Mouse (Mus musculus) stomach, postnatal 0 days (tissue): ENCODE data around the gene Coro6. TPM values are rescaled to one million over a fixed set of nuclear protein-coding genes. Genes with fewer than 3 reads are reported as not detected.

Experiments
- ATAC-seq: fragments of 200-750 bp; cut with Nextera tagmentation; 2 replicates; pipeline ENCODE4 v1.8.0; 2017; ENCODE audit not compliant: low FRiP score, low TSS enrichment
- DNase-seq: peaks from one replicate; pipeline ENCODE4 v3.0.0-alpha.2; 2016; ENCODE audit warnings: low spot score
- H3K27ac ChIP-seq: fragments of 300-500 bp; sonication (generic); replicated peaks from 2 replicates; pipeline ENCODE4 v1.5.1; 2014; ENCODE audit warnings: mild to moderate bottlenecking, control low read depth
- H3K27me3 ChIP-seq: fragments of 300-500 bp; sonication (generic); 2 replicates; pipeline ENCODE4 v1.6.1; 2014; ENCODE audit warnings: low read length; ENCODE audit not compliant: control insufficient read depth, insufficient read depth
- H3K36me3 ChIP-seq: fragments of 300-500 bp; sonication (generic); 2 replicates; pipeline ENCODE4 v1.6.1; 2014; ENCODE audit warnings: low read length, mixed read lengths; ENCODE audit not compliant: control insufficient read depth, insufficient read depth
- H3K4me1 ChIP-seq: fragments of 300-500 bp; sonication (generic); replicated peaks from 2 replicates; pipeline ENCODE4 v1.6.1; 2014; ENCODE audit warnings: antibody characterized with exemption; ENCODE audit not compliant: control insufficient read depth, insufficient read depth
- H3K4me2 ChIP-seq: fragments of 300-500 bp; sonication (generic); replicated peaks from 2 replicates; pipeline ENCODE4 v1.6.1; 2014; ENCODE audit warnings: low read depth, mild to moderate bottlenecking, control low read depth, moderate library complexity
- H3K4me3 ChIP-seq: fragments of 300-500 bp; sonication (generic); 2 replicates; pipeline ENCODE4 v1.5.1; 2014; ENCODE audit warnings: low read depth, low read length, control low read depth
- H3K9ac ChIP-seq: fragments of 300-500 bp; sonication (generic); 2 replicates; pipeline ENCODE4 v1.6.1; 2014; ENCODE audit warnings: mild to moderate bottlenecking, low read length, control low read depth, mixed read lengths
- H3K9me3 ChIP-seq: fragments of 300-500 bp; sonication (generic); 2 replicates; pipeline ENCODE4 v1.6.1; 2016; ENCODE audit warnings: low read length; ENCODE audit not compliant: control insufficient read depth
- CTCF ChIP-seq: IDR thresholded peaks from 2 replicates; pipeline ENCODE4 v1.5.1; 2016; ENCODE audit warnings: antibody characterized with exemption, low read depth, mild to moderate bottlenecking, moderate library complexity
- EP300 ChIP-seq: optimal IDR thresholded peaks from 2 replicates; pipeline ENCODE3; 2016; ENCODE audit warnings: antibody characterized with exemption
- WGBS: fragments of 180-500 bp; shearing (Covaris S2); extraction: QIAGEN DNeasy Blood & Tissue Kit; methylation state at CpG from one replicate; pipeline ENCODE4 v1.1.7; 2014; 5-methylcytosine and 5-hydroxymethylcytosine counted together
- polyA plus RNA-seq: library from polyadenylated mRNA; unstranded; fragments of >200 nt; fragmentation: Nextera tagmentation; extraction: Ambion mirVana; gene quantifications from 2 replicates; pipeline ENCODE4 v1.2.1, GENCODE M21; 2015

Coro6 gene
- polyA plus RNA-seq, 1 experiment from 2014 or later, result 0.11 TPM

- peaks cover 8% of the 10 kb centered on the region for H3K36me3 ChIP-seq
- no peaks in the 10 kb centered on the region for H3K27me3 ChIP-seq
- H3K4me3 ChIP-seq, result no peak overlapping the region
- WGBS, result 92% methylated on average over 14 of the region's 14 CpGs
- no peak overlapping the region for H3K27ac ChIP-seq
- TF ChIP-seq EP300, result no peak
- no peak for TF ChIP-seq CTCF
- no peak; the same call in 1 of the 2 replicates for ATAC-seq
- H3K4me2 ChIP-seq, result no peak overlapping the region
- no peaks in the 10 kb centered on the region for H3K9me3 ChIP-seq
- H3K4me1 ChIP-seq, result no peaks in the 10 kb centered on the region
- H3K9ac ChIP-seq, result no peak overlapping the region
- DNase-seq, result no peak
Observed at GRCm38 (mm10) chr11:77476216-77476615, 14.0 kb downstream of the Coro6 start.

DNA sequence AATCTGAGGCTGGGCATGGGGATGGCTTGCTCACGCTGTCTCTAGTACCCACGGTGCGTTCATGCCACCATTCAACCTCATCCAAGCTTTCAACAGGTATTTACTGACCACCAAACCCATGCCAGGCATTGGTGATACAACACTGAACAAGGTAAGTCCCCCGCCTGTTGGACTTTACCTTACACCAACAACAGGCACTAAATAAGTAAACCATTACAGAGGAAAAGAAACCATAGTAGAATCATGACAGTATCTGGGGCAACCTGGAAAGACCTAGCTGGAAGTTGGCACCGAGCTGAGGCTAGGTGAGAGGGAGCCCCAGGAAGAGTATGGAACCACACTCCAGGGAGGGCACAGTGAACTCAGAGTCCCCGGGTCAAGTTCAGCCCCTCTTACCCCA is 14.7 kb downstream of the Coro6 start:
- Histone ChIP-seq H3K4me2 (no peak overlapping the region), H3K4me3 (no peak overlapping the region), H3K9ac (no peak overlapping the region), H3K27me3 (no peaks in the 10 kb centered on the region), H3K4me1 (no peaks in the 10 kb centered on the region), H3K27ac (no peak overlapping the region), H3K9me3 (no peaks in the 10 kb centered on the region), H3K36me3 (peaks cover 5% of the 10 kb centered on the region; the same call in 1 of the 2 replicates)
- ATAC-seq, result no peak
- WGBS, result 87% methylated on average over 6 of the region's 6 CpGs
- DNase-seq, result no peak
- TF ChIP-seq EP300 (no peak), CTCF (no peak)

DNA sequence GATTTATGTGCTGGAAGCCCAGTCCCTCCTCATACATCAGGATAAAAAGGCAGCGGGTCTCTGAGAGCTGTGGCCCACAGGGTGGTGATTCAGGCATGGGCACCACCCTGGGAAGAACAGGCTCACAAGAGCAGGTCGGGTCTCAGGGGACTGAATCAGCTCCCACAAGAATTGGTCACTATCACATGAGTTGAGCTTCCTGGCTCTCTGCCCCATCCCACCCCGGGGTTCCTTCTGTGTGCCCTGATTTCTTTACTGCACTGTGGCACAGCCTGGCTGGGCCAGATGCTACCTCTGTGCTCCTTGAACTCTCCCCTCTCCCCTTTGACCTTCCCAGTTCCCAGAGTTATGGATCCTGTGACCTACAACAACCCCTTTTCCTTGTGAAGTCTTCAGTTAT is 20.8 kb downstream of the Coro6 start:
- Histone ChIP-seq H3K27me3 (no peaks in the 10 kb centered on the region), H3K4me3 (no peak overlapping the region), H3K9me3 (no peaks in the 10 kb centered on the region), H3K36me3 (no peaks in the 10 kb centered on the region), H3K4me1 (peaks cover 5% of the 10 kb centered on the region; the same call in 1 of the 2 replicates), H3K4me2 (no peak overlapping the region), H3K9ac (no peak overlapping the region), H3K27ac (no peak overlapping the region)
- WGBS, result 72% methylated on average over 3 of the region's 3 CpGs
- ATAC-seq, result no peak
- TF ChIP-seq EP300 (no peak), CTCF (no peak)
- no peak for DNase-seq

- Histone ChIP-seq H3K4me2 (no peak overlapping the region), H3K27me3 (no peaks in the 10 kb centered on the region), H3K9me3 (no peaks in the 10 kb centered on the region), H3K9ac (no peak overlapping the region), H3K36me3 (no peaks in the 10 kb centered on the region), H3K4me1 (peaks cover 5% of the 10 kb centered on the region), H3K27ac (no peak overlapping the region), H3K4me3 (no peak overlapping the region)
- 51% methylated on average over 11 of the region's 11 CpGs for WGBS
- TF ChIP-seq EP300 (no peak), CTCF (no peak)
- DNase-seq, result no peak
- ATAC-seq, result no peak
Observed at GRCm38 (mm10) chr11:77483510-77484255, 21.5 kb downstream of the Coro6 start.

DNA sequence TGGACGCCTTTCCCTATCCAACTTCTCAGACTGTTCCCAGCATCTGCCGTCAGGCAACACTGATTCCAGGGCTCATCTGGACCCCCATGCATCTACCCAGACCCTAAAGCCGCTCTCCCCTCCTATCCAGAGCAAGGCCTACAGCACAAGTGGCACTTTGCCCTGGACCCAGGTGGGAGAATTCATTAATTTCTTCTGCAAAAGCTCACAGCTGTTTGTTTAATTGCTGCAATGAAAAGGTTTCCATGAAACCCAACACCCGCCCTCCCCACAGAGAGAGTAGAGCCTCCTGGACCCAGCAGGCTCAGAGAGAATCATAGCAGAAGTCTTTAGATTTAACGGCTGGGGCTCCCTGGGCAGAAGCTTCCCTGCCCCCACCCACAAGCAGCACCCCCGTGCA is 23.0 kb downstream of the Coro6 start:
- H3K36me3 ChIP-seq, result no peaks in the 10 kb centered on the region
- H3K9ac ChIP-seq, result no peak overlapping the region
- H3K4me2 ChIP-seq, result no peak overlapping the region
- no peak overlapping the region for H3K27ac ChIP-seq
- H3K4me3 ChIP-seq, result no peak overlapping the region
- WGBS, result 56% methylated on average over 6 of the region's 6 CpGs
- DNase-seq (no peak), ATAC-seq (no peak)
- no peaks in the 10 kb centered on the region for H3K9me3 ChIP-seq
- H3K4me1 ChIP-seq, result peaks cover 7% of the 10 kb centered on the region
- no peak for TF ChIP-seq EP300
- TF ChIP-seq CTCF, result no peak
- H3K27me3 ChIP-seq, result no peaks in the 10 kb centered on the region

DNA sequence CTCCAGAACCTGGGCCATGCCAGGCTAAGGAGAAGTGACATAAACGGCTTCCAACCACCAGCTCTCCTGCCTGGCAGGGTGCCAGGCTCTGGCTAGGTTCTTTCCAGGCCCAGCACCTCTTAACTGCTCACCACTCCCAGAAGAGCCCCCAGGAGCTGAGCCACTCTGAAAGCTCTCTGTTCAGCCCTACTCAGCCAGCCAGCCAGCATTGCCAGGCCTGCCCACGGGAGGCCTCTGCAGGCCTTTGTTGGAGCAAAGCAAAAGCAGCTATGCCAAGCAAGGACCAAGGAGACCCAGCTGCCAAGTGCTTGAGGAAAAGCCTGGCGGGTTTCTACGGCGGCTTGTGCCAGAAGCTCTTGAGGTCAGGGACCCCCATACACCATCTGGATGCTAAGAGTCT is 24.6 kb downstream of the Coro6 start:
- no peaks in the 10 kb centered on the region for H3K27me3 ChIP-seq
- no peak overlapping the region for H3K27ac ChIP-seq
- no peak overlapping the region for H3K4me3 ChIP-seq
- H3K9me3 ChIP-seq, result no peaks in the 10 kb centered on the region
- peaks cover 13% of the 10 kb centered on the region for H3K4me1 ChIP-seq
- peak; percentile 39 for TF ChIP-seq CTCF
- no peak for TF ChIP-seq EP300
- H3K9ac ChIP-seq, result no peak overlapping the region
- no peak overlapping the region for H3K4me2 ChIP-seq
- H3K36me3 ChIP-seq, result no peaks in the 10 kb centered on the region
- no peak for DNase-seq
- WGBS, result 57% methylated on average over 5 of the region's 5 CpGs
- ATAC-seq, result no peak
